In the genomic region with DNA sequence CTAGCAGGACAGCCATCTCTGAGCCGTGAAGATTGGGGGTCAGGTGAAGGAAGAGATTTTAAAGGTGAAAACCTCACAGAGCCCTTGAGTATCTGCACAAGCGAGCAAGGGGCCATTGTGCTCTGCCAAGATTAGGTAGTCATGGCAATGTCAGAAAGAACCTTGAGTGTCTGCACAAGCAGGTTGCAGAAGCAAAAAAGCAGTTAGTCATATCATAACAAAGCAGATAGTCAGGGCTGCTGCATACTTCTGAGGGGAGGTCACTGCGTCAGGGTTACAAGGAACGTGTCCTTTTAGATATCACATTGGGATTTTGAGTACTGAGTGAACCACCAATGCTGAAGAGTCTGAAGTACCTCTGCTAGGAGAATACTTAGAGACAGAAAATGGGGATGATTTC, we compare ENCODE assay signal across 29 mouse cellular contexts. TPM values are rescaled to one million over a fixed set of nuclear protein-coding genes. Genes with fewer than 3 reads are reported as not detected.
DNase-seq lines count a peak whose midpoint lies in the region; ATAC-seq and TF ChIP-seq lines count a peak whose summit lies in the region.
"Had no signal": no experiment of that assay in that cellular context is flagged by ENCODE, and none has a peak within 500 bp of the region (broad histone marks: within the 10 kb centered on the region; RNA-seq: fewer than 3 reads in every experiment).

No protein-coding gene starts in this region.

- H3K4me3 ChIP-seq in heart, embryonic 12.5 days, result no peak overlapping the region
- no peak overlapping the region for H3K4me3 ChIP-seq in heart, adult 2 months
- H3K4me3 ChIP-seq: embryonic facial prominence, embryonic 12.5 days; embryonic facial prominence, embryonic 15.5 days; forebrain, embryonic 12.5 days; forebrain, embryonic 15.5 days; heart, embryonic 15.5 days; hindbrain, embryonic 15.5 days had no signal

- no peaks in the 10 kb centered on the region for H3K9me3 ChIP-seq in heart, embryonic 12.5 days (replicated peaks)
- H3K9me3 ChIP-seq: embryonic facial prominence, embryonic 12.5 days; embryonic facial prominence, embryonic 15.5 days; forebrain, embryonic 12.5 days; forebrain, embryonic 15.5 days; heart, embryonic 15.5 days; hindbrain, embryonic 15.5 days had no signal

- peak; percentile 62 to 76 for DNase-seq in adrenal gland, adult (ENCODE audit: inconsistent age in 2 of 2, low spot score in 1 of 2)
- DNase-seq in adrenal gland, adult 18-20 months (ENCODE audit: low spot score in 2 of 2), result no peak
- no peak for DNase-seq in heart, adult 2 months
- peak; percentile 57 for DNase-seq in adrenal gland, adult 8-10 months
- DNase-seq in adrenal gland, postnatal 36 days, result peak; percentile 37 to 39
- DNase-seq in testis, postnatal 14 days (ENCODE audit: low spot score), result no peak
- DNase-seq: cerebellum, adult 11 months; cerebellum, adult 2 months; cerebellum, adult 9-11 months; cerebellum, postnatal 25 days; gastrocnemius, postnatal 25 days; heart, postnatal 10 days; heart, postnatal 4 days had no signal

- no peaks in the 10 kb centered on the region for H3K27me3 ChIP-seq in heart, embryonic 12.5 days (replicated peaks)
- H3K27me3 ChIP-seq in heart, adult 2 months (ENCODE audit: control insufficient read depth, insufficient read depth, low read length), result no peaks in the 10 kb centered on the region
- H3K27me3 ChIP-seq: embryonic facial prominence, embryonic 12.5 days; embryonic facial prominence, embryonic 15.5 days; forebrain, embryonic 12.5 days; forebrain, embryonic 15.5 days; heart, embryonic 15.5 days; hindbrain, embryonic 15.5 days had no signal

- 27% methylated on average over 4 of the region's 4 CpGs for WGBS in heart, embryonic 12.5 days
- WGBS in heart, adult 2 months, result 42% methylated on average over 4 of the region's 4 CpGs

- H3K36me3 ChIP-seq in heart, embryonic 12.5 days, result no peaks in the 10 kb centered on the region
- no peaks in the 10 kb centered on the region for H3K36me3 ChIP-seq in heart, adult 2 months (ENCODE audit: control insufficient read depth, insufficient read depth, low read length)
- H3K36me3 ChIP-seq: embryonic facial prominence, embryonic 12.5 days; embryonic facial prominence, embryonic 15.5 days; forebrain, embryonic 12.5 days; forebrain, embryonic 15.5 days; heart, embryonic 15.5 days; hindbrain, embryonic 15.5 days had no signal

- TF ChIP-seq EP300 in heart, adult 2 months (IDR thresholded peaks at IDR 0.05; ENCODE audit: insufficient read depth, low read depth, low read length), result no peak

- no peaks in the 10 kb centered on the region for H3K79me2 ChIP-seq in heart, adult 2 months (replicated peaks; ENCODE audit: control insufficient read depth, insufficient read depth, low read length)

- intact Hi-C loops in heart, adult 2 months (cut with DNase I), result no loop called here

- no peak overlapping the region for H3K9ac ChIP-seq in heart, embryonic 12.5 days
- no peak overlapping the region for H3K9ac ChIP-seq in heart, adult 2 months (ENCODE audit: low read depth, low read length)
- H3K9ac ChIP-seq: embryonic facial prominence, embryonic 12.5 days; embryonic facial prominence, embryonic 15.5 days; forebrain, embryonic 12.5 days; forebrain, embryonic 15.5 days; heart, embryonic 15.5 days; hindbrain, embryonic 15.5 days had no signal

- peak overlapping the region; percentile 13; the same call in 1 of the 2 replicates for H3K4me2 ChIP-seq in heart, embryonic 12.5 days
- H3K4me2 ChIP-seq: embryonic facial prominence, embryonic 12.5 days; embryonic facial prominence, embryonic 15.5 days; forebrain, embryonic 12.5 days; forebrain, embryonic 15.5 days; heart, embryonic 11.5 days; heart, embryonic 15.5 days; hindbrain, embryonic 15.5 days had no signal

- H3K4me1 ChIP-seq in heart, embryonic 12.5 days (replicated peaks), result peaks cover 3% of the 10 kb centered on the region; the same call in 1 of the 2 replicates
- no peaks in the 10 kb centered on the region for H3K4me1 ChIP-seq in heart, adult 2 months (ENCODE audit: control insufficient read depth, insufficient read depth, low read length)
- H3K4me1 ChIP-seq: embryonic facial prominence, embryonic 12.5 days; embryonic facial prominence, embryonic 15.5 days; forebrain, embryonic 12.5 days; forebrain, embryonic 15.5 days; heart, embryonic 15.5 days; hindbrain, embryonic 15.5 days had no signal

- no peak for TF ChIP-seq CTCF in heart, adult 2 months (IDR thresholded peaks at IDR 0.05)

- no peak overlapping the region for H3K27ac ChIP-seq in heart, embryonic 12.5 days (ENCODE audit: poor library complexity, severe bottlenecking)
- H3K27ac ChIP-seq in heart, adult 2 months, result no peak overlapping the region
- H3K27ac ChIP-seq: embryonic facial prominence, embryonic 12.5 days; embryonic facial prominence, embryonic 15.5 days; forebrain, embryonic 12.5 days; forebrain, embryonic 15.5 days; heart, embryonic 15.5 days; hindbrain, embryonic 15.5 days had no signal

- no peak for TF ChIP-seq POLR2A in heart, adult 2 months (IDR thresholded peaks at IDR 0.05; ENCODE audit: insufficient read depth, low read depth, low read length)

- no peak for ATAC-seq in heart, embryonic 12.5 days (ENCODE audit: insufficient number of reproducible peaks, low FRiP score)
- ATAC-seq: activated CD4-positive, CD25-positive, alpha-beta regulatory T cell, adult 4 months; forebrain, embryonic 15.5 days; intestine, postnatal 0 days had no signal

RNA-seq across cellular contexts. Expression of a gene that starts 3.8 kb away (rescaled TPM):
- total RNA-seq in adrenal gland, adult 18-20 months (2021), result not detected
- polyA plus RNA-seq in heart, embryonic 12.5 days (2016; fragmentation: Nextera tagmentation; extraction: Ambion mirVana), result not detected in 2 replicates
- not detected for total RNA-seq in heart, adult 2 months (2021)
- polyA plus RNA-seq in heart, adult 2 months (2012; rRNA removed), result not detected in 2 replicates
- total RNA-seq in adrenal gland, adult 8-10 months (2022), result not detected
- total RNA-seq in adrenal gland, postnatal 36 days (2021), result not detected
- total RNA-seq: adrenal gland, postnatal 4 days; common myeloid progenitor, adult 5-6 weeks; gastrocnemius, adult 8-10 months; gastrocnemius, postnatal 25 days; heart, adult 8-10 months; heart, postnatal 10 days; heart, postnatal 4 days had no signal
- polyA plus RNA-seq: activated CD4-positive, CD25-positive, alpha-beta regulatory T cell, adult 4 months; cerebellum, adult 2 months; embryonic facial prominence, embryonic 12.5 days; embryonic facial prominence, embryonic 15.5 days; forebrain, embryonic 12.5 days; forebrain, embryonic 15.5 days; heart, embryonic 11.5 days; heart, embryonic 15.5 days; hindbrain, embryonic 11.5 days; hindbrain, embryonic 15.5 days; intestine, embryonic 14.5 days; intestine, postnatal 0 days had no signal

Comparison
In these comparisons a context has a peak if more than half of its experiments do, and no peak if none do; other contexts are left out.
1. DNase-seq: peak in adrenal gland, adult (2 of 2), adrenal gland, adult 8-10 months (single experiment) and adrenal gland, postnatal 36 days (2 of 2); none in adrenal gland, adult 18-20 months (0 of 2), heart, adult 2 months (0 of 2) and testis, postnatal 14 days (single experiment).